Mouse (Mus musculus) ES-Bruce4 (cell line): ENCODE data around the gene Sgsm3. TPM values are rescaled to one million over a fixed set of nuclear protein-coding genes. Genes with fewer than 3 reads are reported as not detected.

ENCODE experiments used
- H3K27ac ChIP-seq: 2 replicates; pipeline ENCODE4 v1.5.1; 2012; ENCODE audit warnings: low read length, inconsistent platforms; ENCODE audit not compliant: insufficient read depth
- H3K27me3 ChIP-seq: 2 replicates; pipeline ENCODE4 v1.6.1; 2012; ENCODE audit warnings: mild to moderate bottlenecking, low read length, inconsistent platforms; ENCODE audit not compliant: control insufficient read depth, poor library complexity, insufficient read depth, severe bottlenecking
- H3K36me3 ChIP-seq: 2 replicates; pipeline ENCODE4 v1.6.1; 2012; ENCODE audit warnings: inconsistent platforms, mild to moderate bottlenecking, low read length, moderate library complexity; ENCODE audit not compliant: control insufficient read depth, poor library complexity, insufficient read depth, severe bottlenecking
- H3K4me1 ChIP-seq: one replicate; pipeline ENCODE4 v1.8.1; 2011; ENCODE audit warnings: low read length; ENCODE audit not compliant: control insufficient read depth, insufficient read depth
- H3K4me3 ChIP-seq: 2 replicates; pipeline ENCODE4 v1.5.1; 2011; ENCODE audit warnings: low read depth, mild to moderate bottlenecking, low read length
- H3K9ac ChIP-seq: 2 replicates; pipeline ENCODE4 v1.6.1; 2012; ENCODE audit warnings: low read depth, mild to moderate bottlenecking, inconsistent platforms; ENCODE audit not compliant: poor library complexity, severe bottlenecking
- H3K9me3 ChIP-seq: replicated peaks from 2 replicates; pipeline ENCODE4 v1.6.1; 2012; ENCODE audit warnings: mild to moderate bottlenecking, low read length, inconsistent platforms; ENCODE audit not compliant: control insufficient read depth, poor library complexity, insufficient read depth, severe bottlenecking
- CTCF ChIP-seq: IDR thresholded peaks from one replicate; pipeline ENCODE4 v1.8.1; 2011; ENCODE audit warnings: low read depth, low read length
- EP300 ChIP-seq: IDR thresholded peaks from 2 replicates; pipeline ENCODE4 v1.6.1; 2011; ENCODE audit warnings: low read depth, low read length; ENCODE audit not compliant: insufficient read depth
- POLR2A ChIP-seq: IDR thresholded peaks from one replicate; pipeline ENCODE4 v1.8.1; 2011; ENCODE audit warnings: low read length; ENCODE audit not compliant: insufficient read depth
- polyA plus RNA-seq: library from polyadenylated mRNA; stranded (reverse); fragments of >200 nt; gene quantifications from 2 replicates; pipeline ENCODE4 v1.2.4, GENCODE M21; 2011; ENCODE audit warnings: low read depth; ENCODE audit not compliant: missing spikeins, insufficient read depth, insufficient read length

Gene Sgsm3
- polyA plus RNA-seq, 1 experiment: 18.0 TPM

GRCm38 (mm10) chr15:80975666-80976065 is 1.9 kb upstream of the Sgsm3 start:
- H3K27me3 ChIP-seq: no peaks in the 10 kb centered on the region
- TF ChIP-seq CTCF (no peak), POLR2A (no peak)
- no peak overlapping the region for H3K9ac ChIP-seq

GRCm38 (mm10) chr15:80979611-80980010 is 2.0 kb downstream of the Sgsm3 start:
- Histone ChIP-seq H3K4me3 (no peak overlapping the region), H3K27ac (no peak overlapping the region), H3K4me1 (no peaks in the 10 kb centered on the region), H3K36me3 (no peaks in the 10 kb centered on the region), H3K9me3 (no peaks in the 10 kb centered on the region), H3K27me3 (no peaks in the 10 kb centered on the region), H3K9ac (no peak overlapping the region)
- no peak for TF ChIP-seq EP300
- TF ChIP-seq CTCF: no peak

More at GRCm38 (mm10) chr15:80975666-80976065, 1.9 kb upstream of the Sgsm3 start:
- H3K4me3 ChIP-seq: no peak overlapping the region
- no peaks in the 10 kb centered on the region for H3K4me1 ChIP-seq
- H3K9me3 ChIP-seq: no peaks in the 10 kb centered on the region
- H3K36me3 ChIP-seq: no peaks in the 10 kb centered on the region
- H3K27ac ChIP-seq: no peak overlapping the region

- Histone ChIP-seq H3K4me3 (no peak overlapping the region), H3K4me1 (no peaks in the 10 kb centered on the region), H3K36me3 (no peaks in the 10 kb centered on the region), H3K9me3 (no peaks in the 10 kb centered on the region), H3K27ac (no peak overlapping the region), H3K27me3 (no peaks in the 10 kb centered on the region), H3K9ac (no peak overlapping the region)
- no peak for TF ChIP-seq EP300
- TF ChIP-seq POLR2A: no peak
- no peak for TF ChIP-seq CTCF
Observed at GRCm38 (mm10) chr15:80981176-80981575, 3.6 kb downstream of the Sgsm3 start.

DNA sequence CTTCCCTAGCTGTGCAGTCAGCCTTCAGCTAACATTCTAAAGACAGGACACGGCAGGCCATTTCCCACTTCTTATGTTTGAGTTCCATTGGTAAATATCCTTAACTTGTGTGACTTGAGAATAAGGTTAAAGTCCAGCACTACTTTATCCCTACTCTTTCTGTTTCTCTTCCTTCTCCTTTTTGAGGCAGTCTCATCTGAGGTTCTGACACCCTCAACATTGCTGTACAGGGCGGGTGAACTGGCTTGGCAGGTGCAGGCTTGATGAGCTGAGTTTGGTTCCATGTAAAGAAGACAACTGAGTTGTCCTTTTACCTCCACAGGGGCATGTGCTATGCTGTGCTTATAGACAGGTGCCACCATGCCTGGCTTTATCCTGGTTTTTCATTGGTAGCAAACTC is 5.7 kb downstream of the Sgsm3 start:
- no peak overlapping the region for H3K4me3 ChIP-seq
- no peaks in the 10 kb centered on the region for H3K4me1 ChIP-seq
- no peaks in the 10 kb centered on the region for H3K36me3 ChIP-seq
- no peak overlapping the region for H3K27ac ChIP-seq
- no peak overlapping the region for H3K9ac ChIP-seq
- TF ChIP-seq CTCF (no peak), EP300 (no peak)
- no peaks in the 10 kb centered on the region for H3K27me3 ChIP-seq
- no peaks in the 10 kb centered on the region for H3K9me3 ChIP-seq

DNA sequence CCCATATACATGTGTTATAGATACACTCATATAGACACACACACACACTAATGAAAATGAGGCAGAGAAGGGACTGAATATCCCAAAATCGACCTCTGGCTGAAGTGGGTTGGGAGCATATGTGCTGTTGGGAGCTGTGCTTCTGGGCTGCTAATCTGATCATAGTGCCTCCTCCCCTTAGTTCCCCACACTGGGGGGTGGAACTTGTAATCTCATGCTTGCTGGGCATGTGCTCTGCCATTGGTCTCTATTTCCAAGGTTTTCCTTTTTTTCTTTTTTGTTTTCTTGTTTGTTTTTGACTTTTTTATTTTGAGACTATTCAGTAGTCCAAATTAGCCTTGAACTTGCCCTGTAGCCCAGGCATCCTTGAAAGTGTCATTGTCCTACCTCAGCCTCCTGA is 10.8 kb downstream of the Sgsm3 start:
- Histone ChIP-seq H3K9me3 (no peaks in the 10 kb centered on the region), H3K4me1 (no peaks in the 10 kb centered on the region), H3K9ac (no peak overlapping the region), H3K27ac (no peak overlapping the region), H3K36me3 (no peaks in the 10 kb centered on the region), H3K4me3 (no peak overlapping the region), H3K27me3 (no peaks in the 10 kb centered on the region)
- TF ChIP-seq EP300 (no peak), CTCF (no peak), POLR2A (no peak)

DNA sequence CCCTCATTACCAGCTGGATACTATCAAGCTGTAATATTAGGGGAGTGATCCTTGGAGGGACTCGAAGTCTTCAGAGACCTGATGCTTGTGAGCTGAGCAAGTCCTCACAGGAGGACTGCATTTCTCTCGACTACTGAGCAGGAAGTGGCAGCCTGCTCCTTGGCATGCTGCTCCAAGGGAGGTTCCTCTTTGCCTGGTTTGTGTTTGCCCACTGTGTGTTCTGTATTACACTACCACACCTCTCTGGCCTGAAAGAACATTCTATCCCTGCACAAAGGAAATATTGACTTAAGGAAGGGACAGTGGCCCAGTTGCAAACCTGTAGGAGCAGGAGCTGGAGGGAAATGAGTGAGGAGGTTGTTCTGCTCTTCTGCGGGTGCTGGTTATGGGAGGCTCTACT is 12.1 kb downstream of the Sgsm3 start:
- TF ChIP-seq EP300: no peak
- no peak for TF ChIP-seq CTCF
- no peak for TF ChIP-seq POLR2A
- Histone ChIP-seq H3K4me3 (no peak overlapping the region), H3K27me3 (no peaks in the 10 kb centered on the region), H3K36me3 (no peaks in the 10 kb centered on the region), H3K9ac (no peak overlapping the region), H3K9me3 (no peaks in the 10 kb centered on the region), H3K4me1 (no peaks in the 10 kb centered on the region), H3K27ac (no peak overlapping the region)
